Mouse (Mus musculus) stomach, postnatal 0 days (tissue): ENCODE measurements around the gene Sardh.

Experiments used
- CTCF ChIP-seq: IDR thresholded peaks from 2 replicates; pipeline ENCODE4 v1.5.1; 2016; ENCODE audit warnings: antibody characterized with exemption, low read depth, mild to moderate bottlenecking, moderate library complexity
- EP300 ChIP-seq: optimal IDR thresholded peaks from 2 replicates; pipeline ENCODE3; 2016; ENCODE audit warnings: antibody characterized with exemption

DNA sequence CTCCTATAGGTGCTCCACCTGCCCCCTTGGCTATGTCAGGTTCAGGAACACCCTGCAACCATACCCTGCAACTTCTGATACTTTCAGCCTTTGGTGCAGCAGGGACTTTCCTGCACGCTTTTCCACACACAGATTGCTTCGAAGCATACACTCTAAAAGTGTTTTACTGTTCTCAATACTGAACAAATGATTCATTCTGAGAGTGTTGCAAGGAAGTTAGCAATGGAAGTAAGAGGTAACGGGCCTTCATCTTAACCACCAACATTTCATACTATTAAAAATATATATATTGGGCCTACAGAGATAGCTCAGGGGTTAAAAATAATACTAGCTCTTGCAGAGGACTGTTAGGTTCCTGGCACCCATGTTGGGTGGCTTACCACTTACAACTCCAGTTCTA is 46.6 kb upstream of the Sardh start:
- no peak for TF ChIP-seq CTCF
- no peak for TF ChIP-seq EP300
